In genomic region chr2:97299704-97300103, GRCm38 (mm10) we compare ENCODE assay signal across 14 mouse cellular contexts.
A peak's percentile ranks its signal among the peaks of the same experiment; 100 is the strongest.
DNase-seq lines count a peak whose midpoint lies in the region; ATAC-seq and TF ChIP-seq lines count a peak whose summit lies in the region.
"Had no signal": no experiment of that assay in that cellular context is flagged by ENCODE, and none has a peak within 500 bp of the region (broad histone marks: within the 10 kb centered on the region; RNA-seq: fewer than 3 reads in every experiment).

No protein-coding gene starts in this region.

- TF ChIP-seq CTCF in liver, postnatal 0 days (IDR thresholded peaks at IDR 0.05; ENCODE audit: low read depth): no peak
- no peak for TF ChIP-seq CTCF in gastrocnemius, adult 2 months (IDR thresholded peaks at IDR 0.05)

- H3K4me1 ChIP-seq in heart, embryonic 12.5 days (replicated peaks): no peaks in the 10 kb centered on the region
- no peaks in the 10 kb centered on the region for H3K4me1 ChIP-seq in liver, postnatal 0 days (ENCODE audit: insufficient read depth)
- H3K4me1 ChIP-seq in kidney, embryonic 15.5 days: no peaks in the 10 kb centered on the region

- TF ChIP-seq EP300 in liver, postnatal 0 days (IDR thresholded peaks at IDR 0.05; ENCODE audit: low read depth): no peak

- WGBS in heart, embryonic 12.5 days: 60% methylated on average over 2 of the region's 2 CpGs
- WGBS in liver, postnatal 0 days (ENCODE audit: insufficient replicate concordance): 49% methylated on average over 2 of the region's 2 CpGs
- WGBS in kidney, embryonic 15.5 days: 73% methylated on average over 2 of the region's 2 CpGs

- H3K4me2 ChIP-seq in heart, embryonic 12.5 days: no peak overlapping the region
- H3K4me2 ChIP-seq in liver, postnatal 0 days (ENCODE audit: low read depth, low read length): no peak overlapping the region
- no peak overlapping the region for H3K4me2 ChIP-seq in kidney, embryonic 15.5 days

- H3K36me3 ChIP-seq in heart, embryonic 12.5 days: no peaks in the 10 kb centered on the region
- H3K36me3 ChIP-seq in liver, postnatal 0 days (replicated peaks; ENCODE audit: insufficient read depth, low read length): no peaks in the 10 kb centered on the region
- H3K36me3 ChIP-seq in kidney, embryonic 15.5 days: no peaks in the 10 kb centered on the region

- no peak overlapping the region for H3K9ac ChIP-seq in heart, embryonic 12.5 days
- no peak overlapping the region for H3K9ac ChIP-seq in liver, postnatal 0 days (replicated peaks)
- H3K9ac ChIP-seq in kidney, embryonic 15.5 days: no peak overlapping the region

- no peaks in the 10 kb centered on the region for H3K27me3 ChIP-seq in heart, embryonic 12.5 days (replicated peaks)
- H3K27me3 ChIP-seq in liver, postnatal 0 days (ENCODE audit: insufficient read depth, low read length): no peaks in the 10 kb centered on the region
- H3K27me3 ChIP-seq in kidney, embryonic 15.5 days: no peaks in the 10 kb centered on the region

- DNase-seq in heart, postnatal 14 days: peak; percentile 15 to 36
- DNase-seq in cerebellum, adult 11 months: peak; percentile 60
- peak; percentile 83 to 89 for DNase-seq in cerebellum, postnatal 25 days
- DNase-seq in retina, postnatal 1 day: peak; percentile 59
- no peak for DNase-seq in liver, postnatal 0 days
- DNase-seq in gastrocnemius, adult 2 months: no peak
- DNase-seq: gastrocnemius, postnatal 25 days; kidney, postnatal 4 days; spleen, adult 18-20 months; thymus, postnatal 25 days had no signal

- H3K4me3 ChIP-seq in heart, embryonic 12.5 days: no peak overlapping the region
- H3K4me3 ChIP-seq in liver, postnatal 0 days (ENCODE audit: low read depth, low read length): no peak overlapping the region
- H3K4me3 ChIP-seq in gastrocnemius, adult 2 months: no peak overlapping the region
- H3K4me3 ChIP-seq in kidney, embryonic 15.5 days (replicated peaks): no peak overlapping the region

- no peaks in the 10 kb centered on the region for H3K9me3 ChIP-seq in heart, embryonic 12.5 days (replicated peaks)
- H3K9me3 ChIP-seq in liver, postnatal 0 days (ENCODE audit: low read length): no peaks in the 10 kb centered on the region
- H3K9me3 ChIP-seq in kidney, embryonic 15.5 days (replicated peaks): no peaks in the 10 kb centered on the region

- intact Hi-C loops in heart, postnatal 14 days (cut with DNase I): no loop called here
- intact Hi-C loops in gastrocnemius, adult 2 months (cut with DNase I): no loop called here

- ATAC-seq in heart, embryonic 12.5 days (ENCODE audit: insufficient number of reproducible peaks, low FRiP score): no peak
- no peak for ATAC-seq in liver, postnatal 0 days
- no peak for ATAC-seq in kidney, embryonic 15.5 days (replicated peaks; ENCODE audit: low FRiP score)
- ATAC-seq: activated CD4-positive, CD25-positive, alpha-beta regulatory T cell, adult 4 months had no signal

- no peak overlapping the region for H3K27ac ChIP-seq in heart, embryonic 12.5 days (ENCODE audit: poor library complexity, severe bottlenecking)
- no peak overlapping the region for H3K27ac ChIP-seq in liver, postnatal 0 days (ENCODE audit: low read depth)
- H3K27ac ChIP-seq in gastrocnemius, adult 2 months: no peak overlapping the region
- H3K27ac ChIP-seq in kidney, embryonic 15.5 days: no peak overlapping the region
- H3K27ac ChIP-seq: macrophage had no signal

Comparison
In these comparisons a context has a peak if more than half of its experiments do, and no peak if none do; other contexts are left out.
1. DNase-seq: peak in heart, postnatal 14 days (2 of 2), cerebellum, adult 11 months (single experiment), cerebellum, postnatal 25 days (2 of 2) and retina, postnatal 1 day (single experiment); none in liver, postnatal 0 days (single experiment) and gastrocnemius, adult 2 months (single experiment).